Mouse (Mus musculus): ENCODE measurements around the gene Klhl34.

Klhl34 gene

DNA sequence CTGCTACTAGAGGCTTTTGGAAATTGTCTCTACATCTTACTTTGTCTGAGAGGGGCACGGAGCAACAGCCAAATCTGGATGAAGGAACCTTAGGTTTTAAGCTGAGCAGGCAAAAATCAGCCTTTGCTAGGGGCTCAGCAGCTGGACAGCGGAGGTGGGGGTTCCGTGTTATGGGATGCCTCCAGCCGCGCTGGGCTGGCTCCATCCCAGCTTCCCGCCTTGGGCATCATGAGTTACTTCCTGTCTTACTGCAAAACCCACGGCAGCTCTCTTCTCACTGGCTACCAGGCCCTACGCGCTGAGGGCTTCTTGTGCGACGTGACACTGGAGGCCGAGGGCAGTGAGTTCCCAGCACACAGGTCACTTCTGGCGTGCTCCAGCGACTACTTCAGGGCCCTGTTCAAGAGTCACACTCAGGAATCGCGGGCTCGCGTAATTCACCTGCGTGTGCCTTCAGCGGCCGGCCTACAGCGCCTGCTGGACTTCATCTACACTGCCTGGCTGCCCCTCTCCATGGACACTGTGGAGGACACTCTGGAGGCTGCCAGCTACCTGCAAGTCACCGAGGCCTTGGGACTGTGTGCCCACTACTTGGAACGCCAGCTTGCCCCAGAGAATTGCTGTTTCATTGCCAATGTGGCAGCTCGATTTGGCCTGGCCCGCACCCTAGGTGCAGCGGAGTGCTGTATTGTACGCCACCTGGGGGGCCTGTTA lies at the start of gene Klhl34:
Gene Klhl34, plus strand, starts transcription at position 229 of the 714 bp plus-strand sequence.
- no peak for DNase-seq (ENCODE audit: low read depth)

GRCm38 (mm10) chrX:157801669-157802068 lies 16.6 kb upstream of the Klhl34 start:
- DNase-seq (ENCODE audit: low read depth) = no peak

DNA sequence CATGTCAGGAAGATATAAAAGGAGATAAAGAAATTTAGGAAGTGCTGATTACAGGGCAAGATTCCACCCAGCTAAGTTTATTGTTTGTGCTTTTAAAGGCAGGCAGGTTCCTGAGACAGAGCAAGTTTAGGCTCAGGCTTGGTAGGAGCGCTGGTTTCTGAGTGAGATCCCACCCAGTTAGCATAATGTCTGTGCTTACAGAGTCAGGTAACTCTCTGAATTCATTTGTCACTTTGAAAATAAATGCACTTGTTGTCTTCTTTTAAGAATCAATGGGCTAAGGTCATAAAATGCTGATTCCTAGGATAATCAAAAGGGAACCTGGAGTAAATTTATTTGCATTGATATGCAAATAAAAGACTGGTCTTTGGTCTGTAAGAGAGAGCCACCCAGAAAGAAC lies 8.5 kb upstream of the Klhl34 start:
- no peak for DNase-seq (ENCODE audit: low read depth)

DNA sequence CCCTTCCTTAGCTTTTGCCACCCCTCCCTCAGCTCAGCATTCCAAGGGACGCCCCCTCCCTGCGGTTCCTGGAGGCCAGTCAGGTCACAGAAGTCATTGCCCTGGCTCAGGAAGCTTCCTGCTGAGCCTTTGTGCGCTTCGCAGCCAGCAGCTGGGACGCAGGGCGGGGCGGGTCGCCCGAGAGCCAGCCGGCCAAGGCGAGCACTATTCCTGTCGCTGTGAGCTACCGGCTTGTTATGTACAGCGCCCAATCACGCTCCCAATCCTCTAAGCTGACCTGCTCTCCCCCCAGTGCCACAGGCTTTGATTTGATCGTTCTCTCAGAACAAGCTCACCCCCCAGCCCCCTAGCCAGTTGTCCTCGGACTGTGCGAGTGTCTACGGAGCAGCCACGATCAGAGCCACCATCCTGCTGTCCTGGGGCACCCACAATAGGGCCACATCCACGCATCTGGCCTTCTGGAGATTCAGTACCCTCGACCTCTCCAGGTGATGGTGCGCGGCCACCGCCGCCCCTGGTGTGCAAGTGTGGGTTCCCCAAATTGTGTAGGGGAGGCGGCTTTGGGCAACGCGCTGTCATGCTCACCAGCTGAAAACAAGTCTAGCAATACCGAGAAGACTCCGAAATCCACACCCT lies 546 bp upstream of the Klhl34 start:
- DNase-seq (ENCODE audit: low read depth) = no peak

DNA sequence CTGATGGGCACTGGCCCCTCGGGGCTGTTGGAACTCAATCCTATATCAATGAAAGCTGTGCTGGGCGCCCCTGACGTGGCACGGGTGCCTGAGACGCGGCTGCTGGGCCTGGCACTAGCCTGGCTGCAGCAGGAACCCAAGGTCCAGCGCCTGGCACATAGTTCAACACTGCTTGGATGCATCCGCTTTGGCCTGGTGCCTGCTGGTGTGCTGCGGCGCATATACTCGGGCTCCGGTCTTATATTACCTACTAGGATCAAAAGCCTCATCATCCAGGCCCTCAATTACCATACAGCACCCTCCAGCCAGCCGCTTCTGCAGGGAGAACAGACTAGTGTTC lies 656 bp downstream of the Klhl34 start:
- DNase-seq (ENCODE audit: low read depth) = no peak

DNA sequence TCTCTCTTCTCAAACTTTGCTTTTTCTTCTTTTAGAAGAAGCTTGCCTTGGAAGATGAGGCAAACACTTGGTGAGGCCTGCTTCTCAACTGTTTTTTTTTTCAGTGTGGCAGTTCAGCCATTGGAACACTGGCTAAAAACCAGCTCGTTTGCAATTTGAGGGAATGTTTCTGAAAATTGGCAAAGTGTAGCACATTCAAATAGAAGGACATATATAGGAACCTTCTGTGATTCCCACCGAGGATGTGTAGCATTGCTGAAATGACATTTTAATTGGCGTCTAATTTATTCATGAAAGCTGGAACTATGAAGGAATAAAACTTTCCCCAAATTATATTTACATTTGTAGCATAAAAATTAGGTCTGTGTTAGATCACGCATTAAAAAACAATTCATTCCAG lies 11.7 kb downstream of the Klhl34 start:
- no peak for DNase-seq (ENCODE audit: low read depth)

All from c-Kit-positive CD71-positive TER-119-negative erythroid progenitor cells, embryonic 14.5 days (primary cell).